Mouse (Mus musculus) intestine, embryonic 15.5 days (tissue): ENCODE measurements around the gene Usp49. TPM values are rescaled to one million over a fixed set of nuclear protein-coding genes. Genes with fewer than 3 reads are reported as not detected.

ENCODE experiments used
- ATAC-seq: fragments of 200-750 bp; cut with Nextera tagmentation; 2 replicates; pipeline ENCODE4 v1.8.0; 2017; ENCODE audit warnings: moderate TSS enrichment, moderate library complexity
- H3K27ac ChIP-seq: fragments of 300-500 bp; sonication (generic); 2 replicates; pipeline ENCODE4 v1.5.1; 2015; ENCODE audit warnings: mild to moderate bottlenecking, inconsistent platforms
- H3K27me3 ChIP-seq: fragments of 300-500 bp; sonication (generic); replicated peaks from 2 replicates; pipeline ENCODE4 v1.6.1; 2015; ENCODE audit warnings: inconsistent platforms
- H3K36me3 ChIP-seq: fragments of 300-500 bp; sonication (generic); 2 replicates; pipeline ENCODE4 v1.6.1; 2015; ENCODE audit warnings: inconsistent platforms
- H3K4me1 ChIP-seq: fragments of 300-500 bp; sonication (generic); replicated peaks from 2 replicates; pipeline ENCODE4 v1.6.1; 2015; ENCODE audit warnings: inconsistent platforms
- H3K4me2 ChIP-seq: fragments of 300-500 bp; sonication (generic); replicated peaks from 2 replicates; pipeline ENCODE4 v1.6.1; 2015; ENCODE audit warnings: mild to moderate bottlenecking, inconsistent platforms
- H3K4me3 ChIP-seq: fragments of 300-500 bp; sonication (generic); replicated peaks from 2 replicates; pipeline ENCODE4 v1.5.1; 2015; ENCODE audit warnings: inconsistent platforms
- H3K9ac ChIP-seq: fragments of 300-500 bp; sonication (generic); 2 replicates; pipeline ENCODE4 v1.6.1; 2015; ENCODE audit warnings: inconsistent platforms
- H3K9me3 ChIP-seq: fragments of 300-500 bp; sonication (generic); 2 replicates; pipeline ENCODE4 v1.6.1; 2016; ENCODE audit warnings: inconsistent platforms
- WGBS: fragments of 180-500 bp; shearing (Covaris S2); methylation state at CpG from one replicate; pipeline ENCODE4 v1.1.7; 2015; 5-methylcytosine and 5-hydroxymethylcytosine counted together
- polyA plus RNA-seq: library from polyadenylated mRNA; unstranded; fragments of >200 nt; fragmentation: Nextera tagmentation; extraction: Ambion mirVana; gene quantifications from 2 replicates; pipeline ENCODE4 v1.2.1, GENCODE M21; 2015

Usp49 gene
- polyA plus RNA-seq, 1 experiment from 2014 or later = 5.9 TPM

DNA sequence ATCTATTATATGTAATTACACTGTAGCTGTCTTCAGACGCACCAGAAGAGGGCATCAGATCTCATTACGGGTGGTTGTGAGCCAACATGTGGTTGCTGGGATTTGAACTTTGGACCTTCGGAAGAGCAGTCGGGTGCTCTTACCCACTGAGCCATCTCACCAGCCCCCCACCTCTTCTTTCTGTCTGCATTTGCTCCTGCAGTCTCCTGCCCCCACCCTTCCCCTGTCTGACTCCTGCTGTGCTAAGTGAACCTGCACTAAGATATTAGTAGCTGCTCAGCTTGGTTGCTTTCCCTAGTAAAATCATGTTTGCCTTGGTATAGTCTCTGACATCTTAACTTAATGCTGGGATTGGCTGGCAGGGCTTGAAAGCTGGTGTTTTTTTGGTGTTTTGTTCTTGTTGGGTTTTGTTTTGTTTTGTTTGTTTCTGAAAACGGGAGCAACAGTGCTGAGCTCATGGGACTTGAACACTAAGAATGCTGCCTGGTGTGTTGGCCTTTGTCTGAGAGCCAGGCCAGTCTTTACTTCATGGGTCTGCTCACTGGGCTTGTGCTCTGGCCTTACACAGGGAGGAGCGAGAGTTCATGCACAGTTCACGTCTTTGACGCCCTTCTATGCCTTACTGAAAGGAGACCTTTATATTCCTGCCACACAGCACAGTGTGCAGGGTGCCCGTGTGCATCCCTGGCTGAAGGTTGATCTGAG lies 32.7 kb downstream of the Usp49 start:
- Histone ChIP-seq H3K36me3 (0 out of 2 replicates have a peak, but pooled peaks cover 3% of the 10 kb centered on the region), H3K9ac (no peak overlapping the region), H3K27ac (no peak overlapping the region), H3K9me3 (no peaks in the 10 kb centered on the region), H3K4me1 (no peaks in the 10 kb centered on the region), H3K4me3 (no peak overlapping the region), H3K27me3 (no peaks in the 10 kb centered on the region), H3K4me2 (no peak overlapping the region)
- ATAC-seq = no peak
- WGBS = 77% methylated on average over 9 of the region's 9 CpGs

GRCm38 (mm10) chr17:47664474-47664873 lies 34.0 kb downstream of the Usp49 start:
- Histone ChIP-seq H3K27me3 (no peaks in the 10 kb centered on the region), H3K4me1 (no peaks in the 10 kb centered on the region), H3K9ac (no peak overlapping the region), H3K4me2 (no peak overlapping the region), H3K27ac (no peak overlapping the region), H3K9me3 (no peaks in the 10 kb centered on the region), H3K36me3 (0 out of 2 replicates have a peak, but pooled peaks cover 3% of the 10 kb centered on the region), H3K4me3 (no peak overlapping the region)
- WGBS = 83% methylated on average over 7 of the region's 7 CpGs
- ATAC-seq = no peak

DNA sequence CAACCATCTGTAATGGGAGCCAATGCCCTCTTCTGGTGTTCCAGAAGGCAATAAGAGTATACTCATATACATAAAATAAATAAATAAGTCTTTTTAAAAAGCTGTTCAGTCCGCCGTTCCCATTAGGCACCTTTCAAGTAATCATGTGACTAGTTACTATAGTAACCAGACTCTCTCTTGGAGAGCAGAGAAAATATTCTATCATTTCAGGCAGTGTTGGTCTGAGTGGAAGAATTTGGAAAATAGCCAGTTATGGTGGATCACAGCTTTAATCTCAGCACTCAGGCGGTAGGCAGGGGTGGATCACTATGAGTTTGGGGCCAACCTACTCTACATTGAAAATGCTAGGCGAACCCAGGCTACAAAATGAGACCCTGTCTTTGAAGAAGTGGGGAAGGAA lies 38.7 kb downstream of the Usp49 start:
- 67% methylated on average over 4 of the region's 4 CpGs for WGBS
- Histone ChIP-seq H3K4me1 (peaks cover 10% of the 10 kb centered on the region; the same call in 1 of the 2 replicates), H3K4me2 (no peak overlapping the region), H3K27ac (no peak overlapping the region), H3K9ac (no peak overlapping the region), H3K27me3 (no peaks in the 10 kb centered on the region), H3K36me3 (no peaks in the 10 kb centered on the region), H3K4me3 (no peak overlapping the region), H3K9me3 (no peaks in the 10 kb centered on the region)
- ATAC-seq = no peak

GRCm38 (mm10) chr17:47671988-47672310 lies 41.5 kb downstream of the Usp49 start:
- ATAC-seq = peak; percentile 36; the same call in 1 of the 2 replicates
- no peaks in the 10 kb centered on the region for H3K27me3 ChIP-seq
- H3K4me3 ChIP-seq = peak overlapping the region; percentile 39
- no peaks in the 10 kb centered on the region for H3K36me3 ChIP-seq
- H3K27ac ChIP-seq = no peak overlapping the region
- H3K4me1 ChIP-seq = peaks cover 10% of the 10 kb centered on the region; the same call in 1 of the 2 replicates
- H3K4me2 ChIP-seq = peak overlapping the region; percentile 69
- peak overlapping the region; percentile 44; the same call in 1 of the 2 replicates for H3K9ac ChIP-seq
- no peaks in the 10 kb centered on the region for H3K9me3 ChIP-seq
- 35% methylated on average over 14 of the region's 14 CpGs for WGBS

- Histone ChIP-seq H3K27ac (0 out of 2 replicates have a peak overlapping the region, but pooled peaks have one; percentile 4), H3K9ac (peak overlapping the region; percentile 44), H3K9me3 (no peaks in the 10 kb centered on the region), H3K27me3 (no peaks in the 10 kb centered on the region), H3K4me1 (peaks cover 10% of the 10 kb centered on the region; the same call in 1 of the 2 replicates), H3K4me3 (peak overlapping the region; percentile 39), H3K36me3 (no peaks in the 10 kb centered on the region), H3K4me2 (peak overlapping the region; percentile 69)
- ATAC-seq = peak; percentile 91
- 8% methylated on average over 68 of the region's 68 CpGs for WGBS
Observed at GRCm38 (mm10) chr17:47672311-47673111, 42.0 kb downstream of the Usp49 start.

GRCm38 (mm10) chr17:47676581-47676980 lies 46.1 kb downstream of the Usp49 start:
- peaks cover 16% of the 10 kb centered on the region; the same call in 1 of the 2 replicates for H3K36me3 ChIP-seq
- H3K27ac ChIP-seq = no peak overlapping the region
- no peaks in the 10 kb centered on the region for H3K9me3 ChIP-seq
- WGBS = 23% methylated on average over 9 of the region's 9 CpGs
- H3K4me1 ChIP-seq = peaks cover 10% of the 10 kb centered on the region; the same call in 1 of the 2 replicates
- H3K4me3 ChIP-seq = no peak overlapping the region
- no peak for ATAC-seq
- H3K27me3 ChIP-seq = no peaks in the 10 kb centered on the region
- no peak overlapping the region for H3K9ac ChIP-seq
- H3K4me2 ChIP-seq = no peak overlapping the region

DNA sequence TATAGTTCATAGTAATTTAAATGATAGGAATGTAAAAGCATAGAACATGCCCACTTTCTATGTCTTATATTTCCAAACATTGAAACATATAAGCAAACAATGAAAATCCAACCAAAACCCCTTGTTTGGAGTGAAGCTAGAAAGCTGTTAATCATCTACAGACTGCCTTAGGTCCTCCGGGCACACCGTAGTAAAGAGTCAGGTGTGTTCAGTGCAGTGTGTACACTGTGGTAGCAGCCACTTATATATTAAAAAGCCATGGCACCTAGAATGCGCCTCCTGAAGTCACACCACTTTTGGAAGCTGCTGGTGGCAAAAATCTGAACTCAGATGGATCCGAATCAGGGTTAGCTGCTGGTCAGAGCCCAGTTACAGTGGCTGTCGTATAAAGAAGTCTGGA lies 47.7 kb downstream of the Usp49 start:
- no peak overlapping the region for H3K9ac ChIP-seq
- WGBS = 52% methylated on average over 5 of the region's 5 CpGs
- no peaks in the 10 kb centered on the region for H3K27me3 ChIP-seq
- no peak overlapping the region for H3K4me3 ChIP-seq
- H3K36me3 ChIP-seq = peaks cover 16% of the 10 kb centered on the region; the same call in 1 of the 2 replicates
- H3K9me3 ChIP-seq = no peaks in the 10 kb centered on the region
- H3K4me1 ChIP-seq = no peaks in the 10 kb centered on the region
- 0 out of 2 replicates have a peak overlapping the region, but pooled peaks have one; percentile 48 for H3K27ac ChIP-seq
- H3K4me2 ChIP-seq = no peak overlapping the region
- peak; percentile 79 for ATAC-seq

- Histone ChIP-seq H3K36me3 (peaks cover 16% of the 10 kb centered on the region; the same call in 1 of the 2 replicates), H3K4me2 (no peak overlapping the region), H3K9ac (no peak overlapping the region; the same call in 1 of the 2 replicates), H3K4me1 (no peaks in the 10 kb centered on the region), H3K9me3 (no peaks in the 10 kb centered on the region), H3K4me3 (no peak overlapping the region), H3K27me3 (no peaks in the 10 kb centered on the region), H3K27ac (0 out of 2 replicates have a peak overlapping the region, but pooled peaks have one; percentile 48)
- ATAC-seq = peak; percentile 55; the same call in 1 of the 2 replicates
- 64% methylated on average over 5 of the region's 5 CpGs for WGBS
Observed at GRCm38 (mm10) chr17:47678702-47679101, 48.2 kb downstream of the Usp49 start.

- H3K4me2 ChIP-seq = no peak overlapping the region
- peaks cover 8% of the 10 kb centered on the region for H3K4me1 ChIP-seq
- no peak for ATAC-seq
- no peaks in the 10 kb centered on the region for H3K9me3 ChIP-seq
- peaks cover 32% of the 10 kb centered on the region for H3K36me3 ChIP-seq
- no peak overlapping the region for H3K27ac ChIP-seq
- WGBS = 54% methylated on average over 4 of the region's 4 CpGs
- H3K27me3 ChIP-seq = no peaks in the 10 kb centered on the region
- no peak overlapping the region for H3K9ac ChIP-seq
- no peak overlapping the region for H3K4me3 ChIP-seq
Observed at GRCm38 (mm10) chr17:47682836-47683235, 52.3 kb downstream of the Usp49 start.

GRCm38 (mm10) chr17:47687409-47688343 lies 57.2 kb downstream of the Usp49 start:
- WGBS = under 1% methylated on average over 70 of the region's 70 CpGs

DNA sequence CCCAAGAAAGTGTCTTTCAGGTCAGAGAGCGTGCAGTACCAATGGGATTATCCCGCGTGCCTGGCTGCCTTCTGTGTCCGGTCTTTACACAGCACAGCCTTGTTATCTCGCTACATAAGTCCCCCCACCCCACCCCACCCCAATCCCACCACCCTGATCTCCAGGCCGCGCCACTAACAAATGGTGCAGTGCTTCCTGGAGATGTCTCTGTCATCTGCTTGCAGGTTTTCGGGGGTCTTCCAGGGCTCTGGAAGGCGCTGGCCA lies 57.8 kb downstream of the Usp49 start, which contains the start of gene Tomm6:
Gene Tomm6, minus strand, starts transcription at position 43 of the 264 bp plus-strand sequence.
- WGBS = 0% methylated on average over 9 of the region's 9 CpGs
- Histone ChIP-seq H3K27me3 (no peaks in the 10 kb centered on the region; the same call in 1 of the 2 replicates), H3K4me3 (peak within 1 kb of the TSS; percentile 71), H3K9me3 (no peaks in the 10 kb centered on the region), H3K4me2 (peak within 1 kb of the TSS; percentile 88), H3K27ac (peak within 1 kb of the TSS; percentile 82), H3K36me3 (peaks cover 17% of the 10 kb centered on the region), H3K9ac (peak within 1 kb of the TSS; percentile 80), H3K4me1 (peaks cover 14% of the 10 kb centered on the region)
- ATAC-seq = no peak

More at GRCm38 (mm10) chr17:47687409-47688343, 57.2 kb downstream of the Usp49 start:
- peak overlapping the region; percentile 71 for H3K4me3 ChIP-seq
- no peaks in the 10 kb centered on the region for H3K27me3 ChIP-seq
- peaks cover 17% of the 10 kb centered on the region for H3K36me3 ChIP-seq
- peak overlapping the region; percentile 88 for H3K4me2 ChIP-seq
- H3K9ac ChIP-seq = peak overlapping the region; percentile 80
- peak overlapping the region; percentile 82 for H3K27ac ChIP-seq
- no peaks in the 10 kb centered on the region for H3K9me3 ChIP-seq
- H3K4me1 ChIP-seq = peaks cover 14% of the 10 kb centered on the region
- ATAC-seq = peak; percentile 91
